Mouse (Mus musculus) erythroblast, embryonic 14.5 days (primary cell): Measurements from ENCODE around the gene Ifitm10.

ENCODE experiments used
- GATA1 ChIP-seq: IDR thresholded peaks from 2 replicates; pipeline ENCODE4 v1.6.1; 2012; ENCODE audit warnings: low read length, inconsistent platforms, mixed read lengths
- TAL1 ChIP-seq: IDR thresholded peaks from 3 replicates; pipeline ENCODE4 v1.6.1; 2012; ENCODE audit warnings: low read length, inconsistent platforms, mixed read lengths

GRCm38 (mm10) chr7:142349308-142349961 lies 24.1 kb downstream of the Ifitm10 start:
- TF ChIP-seq GATA1 = no peak
- no peak for TF ChIP-seq TAL1
